Mouse (Mus musculus): Measurements from ENCODE around the gene Chpf2.
"Not testable (repeated sequence)": the region's sequence is repeated elsewhere in the genome, so short reads cannot be mapped to it uniquely, and the experiment has no call there.

The Chpf2 gene

GRCm38 (mm10) chr5:24586547-24587199, at the start of gene Chpf2:
Gene Chpf2 (plus strand): TSS chr5:24586741.
- peak; percentile 87 to 92 for DNase-seq

DNA sequence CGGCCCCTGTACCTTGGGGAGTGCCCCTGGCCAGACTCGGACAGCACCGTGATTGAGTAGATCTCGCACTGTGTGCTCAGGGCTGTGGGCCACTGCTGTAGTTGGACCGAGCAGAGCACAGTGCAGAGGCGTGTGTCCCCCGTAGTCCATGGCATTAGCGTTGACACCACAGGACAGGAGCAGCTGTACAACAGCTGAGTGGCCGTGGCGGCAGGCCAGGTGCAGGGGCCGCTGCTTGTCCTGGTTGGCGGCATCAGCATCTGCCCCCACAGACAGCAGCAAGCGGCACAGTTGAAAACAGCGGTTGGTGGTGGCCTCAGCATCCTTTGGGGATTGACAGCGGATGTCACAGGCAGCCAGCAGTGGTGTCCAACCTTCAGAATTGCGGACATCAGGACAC, 48.9 kb upstream of the Chpf2 start:
- DNase-seq: peak; percentile 30 to 47

- peak in 1 of 2 experiments; percentile 31 for DNase-seq
Observed at GRCm38 (mm10) chr5:24539571-24540296, 46.8 kb upstream of the Chpf2 start.

- peak; percentile 82 to 87 for DNase-seq
Observed at GRCm38 (mm10) chr5:24540387-24541143, 46.0 kb upstream of the Chpf2 start, which contains the start of gene Asb10. Gene Asb10 (minus strand): TSS chr5:24540978.

DNA sequence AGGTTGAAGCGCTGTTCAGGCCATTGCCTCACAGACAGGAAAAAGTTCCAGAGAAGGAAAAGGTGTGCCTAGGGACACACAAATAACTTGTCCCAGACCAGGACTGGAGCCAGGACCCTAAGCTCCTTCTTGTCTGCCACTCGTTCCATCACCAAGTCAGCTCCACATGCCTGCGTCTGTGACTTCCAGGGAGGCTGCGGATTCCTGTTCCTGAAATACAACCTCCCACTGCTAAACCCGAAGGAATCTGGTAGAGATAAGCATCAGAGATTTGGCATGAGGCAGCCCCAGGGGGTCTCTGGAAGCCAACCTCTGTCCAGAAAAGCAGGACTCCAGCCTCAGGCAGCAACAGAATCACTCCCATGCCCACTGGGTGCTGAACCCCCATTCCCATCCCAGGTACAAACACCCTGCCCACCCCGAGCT, 45.4 kb upstream of the Chpf2 start:
- peak; percentile 21 to 32 for DNase-seq

DNA sequence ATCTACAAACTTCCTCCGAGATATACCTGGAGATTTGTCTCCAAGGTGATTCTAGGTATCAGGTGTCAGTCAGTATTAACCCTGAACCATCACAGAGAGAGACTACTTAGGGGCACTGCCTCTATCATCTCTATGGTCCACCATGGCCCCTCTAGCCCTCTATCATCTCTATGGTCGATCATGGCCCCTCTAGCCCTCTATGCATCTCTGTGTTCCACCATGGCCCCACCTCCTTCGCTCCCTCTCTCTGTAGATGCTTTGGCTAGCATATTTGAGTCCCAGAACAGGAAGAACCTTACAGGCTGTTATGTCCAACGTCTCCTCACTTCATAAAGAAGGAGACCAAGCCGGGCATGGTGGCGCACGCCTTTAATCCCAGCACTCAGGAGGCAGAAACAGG, 43.9 kb upstream of the Chpf2 start:
- no peak for DNase-seq

GRCm38 (mm10) chr5:24550598-24551316, 35.8 kb upstream of the Chpf2 start:
- peak; percentile 79 to 85 for DNase-seq

DNA sequence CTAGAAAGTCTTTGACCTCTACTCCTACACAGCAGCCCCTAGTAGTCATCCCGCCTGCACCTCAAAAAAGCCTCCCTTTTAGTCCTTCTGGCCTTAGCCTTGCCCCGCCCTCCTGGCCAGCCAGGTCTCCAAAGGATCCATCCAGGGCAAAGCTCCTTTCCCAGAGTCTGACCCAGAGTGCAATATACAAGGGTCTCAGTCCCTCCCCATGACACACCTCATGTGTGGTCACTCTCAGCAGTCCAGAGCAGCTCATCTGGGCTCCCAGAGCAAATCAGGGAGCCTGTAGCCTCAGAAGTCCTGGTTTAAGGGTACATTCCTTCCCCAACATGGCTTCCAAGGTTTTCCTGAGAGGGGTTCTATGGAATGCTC, 35.2 kb upstream of the Chpf2 start:
- no peak for DNase-seq

GRCm38 (mm10) chr5:24553621-24554244, 32.8 kb upstream of the Chpf2 start:
- DNase-seq: no peak

- not testable (repeated sequence) for DNase-seq
Observed at GRCm38 (mm10) chr5:24555335-24555734, 31.2 kb upstream of the Chpf2 start.

- no peak for DNase-seq
Observed at GRCm38 (mm10) chr5:24556709-24557108, 29.8 kb upstream of the Chpf2 start, which contains the start of gene 4931409K22Rik. Gene 4931409K22Rik (minus strand): TSS chr5:24556809.

GRCm38 (mm10) chr5:24575948-24576347, 10.6 kb upstream of the Chpf2 start:
- no peak for DNase-seq

DNA sequence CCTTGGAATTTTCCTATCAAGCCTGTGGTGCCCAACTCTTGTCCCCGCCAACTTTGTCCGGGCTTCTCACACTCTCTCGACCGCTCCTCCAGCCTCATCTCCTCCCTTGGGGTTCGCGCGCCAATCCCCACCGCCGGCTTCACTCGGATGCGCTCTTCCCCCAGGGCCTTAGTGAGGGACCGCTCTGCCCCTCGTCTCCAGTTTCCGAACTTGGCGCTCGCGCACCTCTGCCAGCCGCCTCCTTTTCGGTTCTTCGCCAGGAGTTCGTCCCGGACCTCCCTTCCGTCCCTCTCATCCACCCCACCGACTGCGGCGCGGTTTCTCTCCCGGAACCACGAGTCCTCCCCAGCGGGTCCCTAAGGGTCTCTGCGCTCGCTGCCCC, 9.7 kb upstream of the Chpf2 start:
- no peak for DNase-seq

- peak; percentile 100 for DNase-seq
Observed at GRCm38 (mm10) chr5:24577183-24577929, 9.2 kb upstream of the Chpf2 start, which contains the start of gene Abcf2. Gene Abcf2 (minus strand): TSS chr5:24577467.

GRCm38 (mm10) chr5:24578109-24578963, 8.2 kb upstream of the Chpf2 start:
- DNase-seq: no peak

DNA sequence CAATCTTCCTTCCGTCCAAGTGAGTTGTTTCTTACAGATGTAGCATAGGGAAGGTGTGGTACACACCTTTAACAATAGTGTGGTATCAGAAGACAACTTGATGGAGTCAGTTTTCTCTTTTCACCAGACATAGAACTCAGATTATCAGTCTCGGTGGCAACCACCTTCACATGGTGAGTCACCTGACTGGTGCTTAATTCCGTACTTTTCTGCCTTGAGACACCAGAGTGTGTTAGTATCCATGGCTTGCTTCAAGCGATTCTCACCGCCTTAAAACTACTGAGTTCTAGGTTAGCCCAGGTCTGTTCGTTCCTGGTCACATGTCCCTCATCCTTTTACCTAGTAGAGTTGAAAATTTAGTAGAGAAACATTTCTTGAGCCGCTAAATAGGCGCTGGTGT, 435 bp upstream of the Chpf2 start:
- DNase-seq: no peak

GRCm38 (mm10) chr5:24587200-24587577, 648 bp downstream of the Chpf2 start:
- peak in 1 of 2 experiments; percentile 28 for DNase-seq

DNA sequence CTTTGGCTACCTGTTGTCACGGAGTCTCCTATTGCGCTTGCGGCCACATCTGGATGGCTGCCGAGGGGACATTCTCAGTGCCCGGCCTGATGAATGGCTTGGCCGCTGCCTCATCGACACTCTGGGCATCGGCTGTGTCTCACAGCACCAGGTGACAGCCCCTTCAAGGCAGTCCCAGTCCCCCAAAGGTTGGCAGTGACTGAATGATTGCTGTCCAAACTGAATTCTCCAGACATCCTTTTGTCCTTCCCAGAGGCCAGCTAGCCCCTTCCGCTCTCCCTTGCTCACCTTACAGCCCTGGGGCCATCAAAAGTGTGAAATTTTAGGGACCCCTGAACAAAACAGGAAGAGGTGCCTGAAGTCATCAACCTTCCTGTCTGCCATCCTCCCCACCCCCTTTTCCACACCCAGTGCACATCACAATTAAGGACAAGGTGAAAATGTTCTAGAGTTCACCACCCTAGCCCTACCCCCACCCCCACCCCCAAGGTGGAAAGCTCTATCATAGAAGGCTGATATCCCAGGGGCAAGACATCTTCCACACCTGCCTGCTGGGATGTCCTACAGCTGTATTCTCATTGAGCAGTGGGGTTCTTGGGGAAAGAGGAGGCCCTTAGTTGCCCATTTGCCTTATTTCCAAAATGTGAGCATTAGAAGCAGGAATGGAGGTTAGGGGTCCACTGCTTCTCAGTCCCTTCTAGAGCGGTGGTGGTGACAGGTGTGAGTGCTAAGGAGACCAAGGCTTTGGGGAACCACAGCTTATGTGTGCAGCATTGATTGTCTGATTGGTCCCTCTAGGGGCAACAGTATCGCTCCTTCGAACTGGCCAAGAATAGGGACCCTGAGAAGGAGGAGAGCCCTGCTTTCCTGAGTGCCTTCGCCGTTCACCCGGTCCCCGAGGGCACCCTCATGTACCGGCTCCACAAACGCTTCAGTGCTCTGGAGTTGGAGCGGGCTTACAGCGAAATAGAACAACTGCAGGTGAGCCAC, 3.3 kb downstream of the Chpf2 start:
- no peak for DNase-seq

- peak; percentile 49 to 66 for DNase-seq
Observed at GRCm38 (mm10) chr5:24591268-24591721, 4.8 kb downstream of the Chpf2 start.

All from kidney, postnatal 4 days (tissue).